Mouse (Mus musculus) heart, adult 11 months (tissue): ENCODE data around the gene Ptprg.
A peak's percentile ranks its signal among the peaks of the same experiment; 100 is the strongest.

ENCODE experiments used
- DNase-seq: peaks from one replicate; pipeline ENCODE4 v3.0.0; 2022

The Ptprg gene

GRCm38 (mm10) chr14:11988975-11989374 is 435.6 kb downstream of the Ptprg start:
- peak; percentile 34 for DNase-seq

- DNase-seq, result peak; percentile 18
Measured at GRCm38 (mm10) chr14:11991151-11991550, 437.8 kb downstream of the Ptprg start.

GRCm38 (mm10) chr14:11992111-11992510 is 438.8 kb downstream of the Ptprg start:
- DNase-seq, result peak; percentile 58

GRCm38 (mm10) chr14:11992534-11992933 is 439.2 kb downstream of the Ptprg start:
- peak; percentile 64 for DNase-seq

GRCm38 (mm10) chr14:11997555-11997954 is 444.2 kb downstream of the Ptprg start:
- peak; percentile 84 for DNase-seq

- peak; percentile 82 for DNase-seq
Measured at GRCm38 (mm10) chr14:11998464-11998863, 445.1 kb downstream of the Ptprg start.

GRCm38 (mm10) chr14:12004061-12004460 is 450.7 kb downstream of the Ptprg start:
- peak; percentile 31 for DNase-seq

- DNase-seq, result peak; percentile 74
Measured at GRCm38 (mm10) chr14:12011766-12012165, 458.4 kb downstream of the Ptprg start.

- peak; percentile 74 for DNase-seq
Measured at GRCm38 (mm10) chr14:12025812-12026728, 472.7 kb downstream of the Ptprg start.

- DNase-seq, result peak; percentile 62
Measured at GRCm38 (mm10) chr14:12027247-12027646, 473.9 kb downstream of the Ptprg start.

GRCm38 (mm10) chr14:12029926-12030325 is 476.6 kb downstream of the Ptprg start:
- DNase-seq, result peak; percentile 81

GRCm38 (mm10) chr14:12036530-12037283 is 483.4 kb downstream of the Ptprg start:
- peak; percentile 77 for DNase-seq

- no peak for DNase-seq
Measured at GRCm38 (mm10) chr14:12039743-12040142, 486.4 kb downstream of the Ptprg start.

GRCm38 (mm10) chr14:12041566-12041965 is 488.2 kb downstream of the Ptprg start:
- peak; percentile 60 for DNase-seq

GRCm38 (mm10) chr14:12046226-12046882 is 493.0 kb downstream of the Ptprg start:
- no peak for DNase-seq

- peak; percentile 0 for DNase-seq
Measured at GRCm38 (mm10) chr14:12047637-12048036, 494.3 kb downstream of the Ptprg start.

- DNase-seq, result peak; percentile 71
Measured at GRCm38 (mm10) chr14:12056912-12057524, 503.7 kb downstream of the Ptprg start.

GRCm38 (mm10) chr14:12057856-12058255 is 504.5 kb downstream of the Ptprg start:
- peak; percentile 93 for DNase-seq

- peak; percentile 97 for DNase-seq
Measured at GRCm38 (mm10) chr14:12059149-12059548, 505.8 kb downstream of the Ptprg start.

- DNase-seq, result peak; percentile 70
Measured at GRCm38 (mm10) chr14:12061313-12061712, 508.0 kb downstream of the Ptprg start.

GRCm38 (mm10) chr14:12062628-12063360 is 509.5 kb downstream of the Ptprg start:
- peak; percentile 97 for DNase-seq

GRCm38 (mm10) chr14:12065001-12065400 is 511.7 kb downstream of the Ptprg start:
- peak; percentile 61 for DNase-seq
